Mouse (Mus musculus): Measurements from ENCODE around the gene Sema5a. TPM values are rescaled to one million over a fixed set of nuclear protein-coding genes. Genes with fewer than 3 reads are reported as not detected.

Gene Sema5a
- polyA plus RNA-seq, 1 experiment from 2014 or later, result 15.7 TPM

- H3K4me2 ChIP-seq (ENCODE audit: low read depth, low read length), result no peak overlapping the region
- ATAC-seq (ENCODE audit: low read depth), result no peak
- H3K9me3 ChIP-seq (ENCODE audit: control insufficient read depth, low read length), result no peaks in the 10 kb centered on the region
- H3K4me3 ChIP-seq (ENCODE audit: low read depth, low read length), result no peak overlapping the region
- H3K27me3 ChIP-seq (ENCODE audit: control insufficient read depth, insufficient read depth, low read length), result no peaks in the 10 kb centered on the region
- H3K27ac ChIP-seq (ENCODE audit: low read depth, low read length), result no peak overlapping the region
- 85% methylated on average over 2 of the region's 2 CpGs for WGBS
- no peaks in the 10 kb centered on the region for H3K4me1 ChIP-seq (ENCODE audit: control insufficient read depth, insufficient read depth, low read length)
- no peaks in the 10 kb centered on the region for H3K36me3 ChIP-seq (ENCODE audit: control insufficient read depth, insufficient read depth, low read length)
- H3K9ac ChIP-seq (replicated peaks; ENCODE audit: low read depth, low read length), result no peak overlapping the region
Observed at GRCm38 (mm10) chr15:32537504-32537792, 292.8 kb downstream of the Sema5a start.

- no peaks in the 10 kb centered on the region for H3K36me3 ChIP-seq (ENCODE audit: control insufficient read depth, insufficient read depth, low read length)
- no peaks in the 10 kb centered on the region for H3K4me1 ChIP-seq (ENCODE audit: control insufficient read depth, insufficient read depth, low read length)
- H3K9me3 ChIP-seq (ENCODE audit: control insufficient read depth, low read length), result no peaks in the 10 kb centered on the region
- no peak overlapping the region for H3K4me2 ChIP-seq (ENCODE audit: low read depth, low read length)
- H3K9ac ChIP-seq (replicated peaks; ENCODE audit: low read depth, low read length), result no peak overlapping the region
- H3K4me3 ChIP-seq (ENCODE audit: low read depth, low read length), result no peak overlapping the region
- H3K27me3 ChIP-seq (ENCODE audit: control insufficient read depth, insufficient read depth, low read length), result no peaks in the 10 kb centered on the region
- WGBS, result 82% methylated on average over 3 of the region's 3 CpGs
- no peak overlapping the region for H3K27ac ChIP-seq (ENCODE audit: low read depth, low read length)
- no peak for ATAC-seq (ENCODE audit: low read depth)
Observed at GRCm38 (mm10) chr15:32538092-32538491, 293.5 kb downstream of the Sema5a start.

GRCm38 (mm10) chr15:32542746-32543145 is 298.1 kb downstream of the Sema5a start:
- no peak for ATAC-seq (ENCODE audit: low read depth)
- H3K4me2 ChIP-seq (ENCODE audit: low read depth, low read length), result no peak overlapping the region
- no peak overlapping the region for H3K9ac ChIP-seq (replicated peaks; ENCODE audit: low read depth, low read length)
- H3K36me3 ChIP-seq (ENCODE audit: control insufficient read depth, insufficient read depth, low read length), result no peaks in the 10 kb centered on the region
- no peaks in the 10 kb centered on the region for H3K9me3 ChIP-seq (ENCODE audit: control insufficient read depth, low read length)
- H3K4me1 ChIP-seq (ENCODE audit: control insufficient read depth, insufficient read depth, low read length), result no peaks in the 10 kb centered on the region
- 44% methylated on average over 1 of the region's 1 CpGs for WGBS
- no peaks in the 10 kb centered on the region for H3K27me3 ChIP-seq (ENCODE audit: control insufficient read depth, insufficient read depth, low read length)
- H3K27ac ChIP-seq (ENCODE audit: low read depth, low read length), result no peak overlapping the region
- H3K4me3 ChIP-seq (ENCODE audit: low read depth, low read length), result no peak overlapping the region

- H3K27me3 ChIP-seq (ENCODE audit: control insufficient read depth, insufficient read depth, low read length), result no peaks in the 10 kb centered on the region
- H3K4me2 ChIP-seq (ENCODE audit: low read depth, low read length), result no peak overlapping the region
- H3K9ac ChIP-seq (replicated peaks; ENCODE audit: low read depth, low read length), result no peak overlapping the region
- H3K4me3 ChIP-seq (ENCODE audit: low read depth, low read length), result no peak overlapping the region
- H3K4me1 ChIP-seq (ENCODE audit: control insufficient read depth, insufficient read depth, low read length), result no peaks in the 10 kb centered on the region
- H3K9me3 ChIP-seq (ENCODE audit: control insufficient read depth, low read length), result no peaks in the 10 kb centered on the region
- H3K36me3 ChIP-seq (ENCODE audit: control insufficient read depth, insufficient read depth, low read length), result no peaks in the 10 kb centered on the region
- WGBS, result 82% methylated on average over 3 of the region's 3 CpGs
- no peak for ATAC-seq (ENCODE audit: low read depth)
- H3K27ac ChIP-seq (ENCODE audit: low read depth, low read length), result no peak overlapping the region
Observed at GRCm38 (mm10) chr15:32543181-32543580, 298.6 kb downstream of the Sema5a start.

- no peaks in the 10 kb centered on the region for H3K4me1 ChIP-seq (ENCODE audit: control insufficient read depth, insufficient read depth, low read length)
- no peak for ATAC-seq (ENCODE audit: low read depth)
- H3K4me3 ChIP-seq (ENCODE audit: low read depth, low read length), result no peak overlapping the region
- WGBS, result 55% methylated on average over 3 of the region's 3 CpGs
- no peak overlapping the region for H3K27ac ChIP-seq (ENCODE audit: low read depth, low read length)
- H3K36me3 ChIP-seq (ENCODE audit: control insufficient read depth, insufficient read depth, low read length), result no peaks in the 10 kb centered on the region
- H3K4me2 ChIP-seq (ENCODE audit: low read depth, low read length), result no peak overlapping the region
- H3K27me3 ChIP-seq (ENCODE audit: control insufficient read depth, insufficient read depth, low read length), result no peaks in the 10 kb centered on the region
- no peaks in the 10 kb centered on the region for H3K9me3 ChIP-seq (ENCODE audit: control insufficient read depth, low read length)
- H3K9ac ChIP-seq (replicated peaks; ENCODE audit: low read depth, low read length), result no peak overlapping the region
Observed at GRCm38 (mm10) chr15:32545455-32545854, 300.8 kb downstream of the Sema5a start.

GRCm38 (mm10) chr15:32546746-32547145 is 302.1 kb downstream of the Sema5a start:
- H3K4me2 ChIP-seq (ENCODE audit: low read depth, low read length), result no peak overlapping the region
- no peaks in the 10 kb centered on the region for H3K9me3 ChIP-seq (ENCODE audit: control insufficient read depth, low read length)
- no peak overlapping the region for H3K27ac ChIP-seq (ENCODE audit: low read depth, low read length)
- H3K4me1 ChIP-seq (ENCODE audit: control insufficient read depth, insufficient read depth, low read length), result no peaks in the 10 kb centered on the region
- H3K4me3 ChIP-seq (ENCODE audit: low read depth, low read length), result no peak overlapping the region
- ATAC-seq (ENCODE audit: low read depth), result no peak
- H3K9ac ChIP-seq (replicated peaks; ENCODE audit: low read depth, low read length), result no peak overlapping the region
- no peaks in the 10 kb centered on the region for H3K36me3 ChIP-seq (ENCODE audit: control insufficient read depth, insufficient read depth, low read length)
- H3K27me3 ChIP-seq (ENCODE audit: control insufficient read depth, insufficient read depth, low read length), result no peaks in the 10 kb centered on the region
- 87% methylated on average over 7 of the region's 7 CpGs for WGBS

- Histone ChIP-seq H3K4me1 (ENCODE audit: control insufficient read depth, insufficient read depth, low read length) (no peaks in the 10 kb centered on the region), H3K27me3 (ENCODE audit: control insufficient read depth, insufficient read depth, low read length) (no peaks in the 10 kb centered on the region), H3K36me3 (ENCODE audit: control insufficient read depth, insufficient read depth, low read length) (no peaks in the 10 kb centered on the region), H3K4me2 (ENCODE audit: low read depth, low read length) (no peak overlapping the region), H3K4me3 (ENCODE audit: low read depth, low read length) (no peak overlapping the region), H3K9me3 (ENCODE audit: control insufficient read depth, low read length) (no peaks in the 10 kb centered on the region), H3K9ac (replicated peaks; ENCODE audit: low read depth, low read length) (no peak overlapping the region), H3K27ac (ENCODE audit: low read depth, low read length) (no peak overlapping the region)
- WGBS, result 93% methylated on average over 2 of the region's 2 CpGs
- no peak for ATAC-seq (ENCODE audit: low read depth)
Observed at GRCm38 (mm10) chr15:32558925-32559324, 314.3 kb downstream of the Sema5a start.

GRCm38 (mm10) chr15:32562600-32562999 is 318.0 kb downstream of the Sema5a start:
- no peaks in the 10 kb centered on the region for H3K4me1 ChIP-seq (ENCODE audit: control insufficient read depth, insufficient read depth, low read length)
- WGBS, result 56% methylated on average over 6 of the region's 6 CpGs
- no peak overlapping the region for H3K4me2 ChIP-seq (ENCODE audit: low read depth, low read length)
- H3K27me3 ChIP-seq (ENCODE audit: control insufficient read depth, insufficient read depth, low read length), result no peaks in the 10 kb centered on the region
- no peak overlapping the region for H3K4me3 ChIP-seq (ENCODE audit: low read depth, low read length)
- H3K36me3 ChIP-seq (ENCODE audit: control insufficient read depth, insufficient read depth, low read length), result no peaks in the 10 kb centered on the region
- no peak for ATAC-seq (ENCODE audit: low read depth)
- no peak overlapping the region for H3K9ac ChIP-seq (replicated peaks; ENCODE audit: low read depth, low read length)
- H3K9me3 ChIP-seq (ENCODE audit: control insufficient read depth, low read length), result no peaks in the 10 kb centered on the region
- H3K27ac ChIP-seq (ENCODE audit: low read depth, low read length), result no peak overlapping the region

GRCm38 (mm10) chr15:32568181-32568857 is 323.7 kb downstream of the Sema5a start:
- Histone ChIP-seq H3K36me3 (ENCODE audit: control insufficient read depth, insufficient read depth, low read length) (no peaks in the 10 kb centered on the region), H3K27me3 (ENCODE audit: control insufficient read depth, insufficient read depth, low read length) (no peaks in the 10 kb centered on the region), H3K27ac (ENCODE audit: low read depth, low read length) (no peak overlapping the region), H3K4me1 (ENCODE audit: control insufficient read depth, insufficient read depth, low read length) (no peaks in the 10 kb centered on the region), H3K9me3 (ENCODE audit: control insufficient read depth, low read length) (no peaks in the 10 kb centered on the region), H3K4me2 (ENCODE audit: low read depth, low read length) (no peak overlapping the region), H3K4me3 (ENCODE audit: low read depth, low read length) (no peak overlapping the region), H3K9ac (replicated peaks; ENCODE audit: low read depth, low read length) (no peak overlapping the region)
- WGBS, result 88% methylated on average over 3 of the region's 3 CpGs
- no peak for ATAC-seq (ENCODE audit: low read depth)

Data from neural tube, embryonic 14.5 days (tissue).